Mouse (Mus musculus) stomach, postnatal 0 days (tissue): ENCODE data around the gene Cpne4. TPM values are rescaled to one million over a fixed set of nuclear protein-coding genes. Genes with fewer than 3 reads are reported as not detected.

Experiments used
- ATAC-seq: fragments of 200-750 bp; cut with Nextera tagmentation; 2 replicates; pipeline ENCODE4 v1.8.0; 2017; ENCODE audit not compliant: low FRiP score, low TSS enrichment
- DNase-seq: peaks from one replicate; pipeline ENCODE4 v3.0.0-alpha.2; 2016; ENCODE audit warnings: low spot score
- H3K27ac ChIP-seq: fragments of 300-500 bp; sonication (generic); replicated peaks from 2 replicates; pipeline ENCODE4 v1.5.1; 2014; ENCODE audit warnings: mild to moderate bottlenecking, control low read depth
- H3K27me3 ChIP-seq: fragments of 300-500 bp; sonication (generic); 2 replicates; pipeline ENCODE4 v1.6.1; 2014; ENCODE audit warnings: low read length; ENCODE audit not compliant: control insufficient read depth, insufficient read depth
- H3K36me3 ChIP-seq: fragments of 300-500 bp; sonication (generic); 2 replicates; pipeline ENCODE4 v1.6.1; 2014; ENCODE audit warnings: low read length, mixed read lengths; ENCODE audit not compliant: control insufficient read depth, insufficient read depth
- H3K4me1 ChIP-seq: fragments of 300-500 bp; sonication (generic); replicated peaks from 2 replicates; pipeline ENCODE4 v1.6.1; 2014; ENCODE audit warnings: antibody characterized with exemption; ENCODE audit not compliant: control insufficient read depth, insufficient read depth
- H3K4me2 ChIP-seq: fragments of 300-500 bp; sonication (generic); replicated peaks from 2 replicates; pipeline ENCODE4 v1.6.1; 2014; ENCODE audit warnings: low read depth, mild to moderate bottlenecking, control low read depth, moderate library complexity
- H3K4me3 ChIP-seq: fragments of 300-500 bp; sonication (generic); 2 replicates; pipeline ENCODE4 v1.5.1; 2014; ENCODE audit warnings: low read depth, low read length, control low read depth
- H3K9ac ChIP-seq: fragments of 300-500 bp; sonication (generic); 2 replicates; pipeline ENCODE4 v1.6.1; 2014; ENCODE audit warnings: mild to moderate bottlenecking, low read length, control low read depth, mixed read lengths
- H3K9me3 ChIP-seq: fragments of 300-500 bp; sonication (generic); 2 replicates; pipeline ENCODE4 v1.6.1; 2016; ENCODE audit warnings: low read length; ENCODE audit not compliant: control insufficient read depth
- CTCF ChIP-seq: IDR thresholded peaks from 2 replicates; pipeline ENCODE4 v1.5.1; 2016; ENCODE audit warnings: antibody characterized with exemption, low read depth, mild to moderate bottlenecking, moderate library complexity
- EP300 ChIP-seq: optimal IDR thresholded peaks from 2 replicates; pipeline ENCODE3; 2016; ENCODE audit warnings: antibody characterized with exemption
- WGBS: fragments of 180-500 bp; shearing (Covaris S2); extraction: QIAGEN DNeasy Blood & Tissue Kit; methylation state at CpG from one replicate; pipeline ENCODE4 v1.1.7; 2014; 5-methylcytosine and 5-hydroxymethylcytosine counted together
- polyA plus RNA-seq: library from polyadenylated mRNA; unstranded; fragments of >200 nt; fragmentation: Nextera tagmentation; extraction: Ambion mirVana; gene quantifications from 2 replicates; pipeline ENCODE4 v1.2.1, GENCODE M21; 2015

Gene Cpne4
- polyA plus RNA-seq, 1 experiment from 2014 or later = 0.28 TPM

GRCm38 (mm10) chr9:104828646-104829045 is 281.6 kb downstream of the Cpne4 start:
- H3K9me3 ChIP-seq = no peaks in the 10 kb centered on the region
- no peaks in the 10 kb centered on the region for H3K36me3 ChIP-seq
- 50% methylated on average over 3 of the region's 3 CpGs for whole genome bisulfite sequencing
- no peak overlapping the region for H3K9ac ChIP-seq
- no peak overlapping the region for H3K4me3 ChIP-seq
- no peaks in the 10 kb centered on the region for H3K4me1 ChIP-seq
- ATAC-seq = no peak
- no peaks in the 10 kb centered on the region for H3K27me3 ChIP-seq
- H3K4me2 ChIP-seq = no peak overlapping the region
- no peak overlapping the region for H3K27ac ChIP-seq
- no peak for TF ChIP-seq CTCF
- no peak for TF ChIP-seq EP300
- DNase-seq = no peak

GRCm38 (mm10) chr9:104832934-104833539 is 286.0 kb downstream of the Cpne4 start:
- no peak overlapping the region for H3K27ac ChIP-seq
- TF ChIP-seq CTCF (no peak), EP300 (no peak)
- H3K4me2 ChIP-seq = no peak overlapping the region
- no peaks in the 10 kb centered on the region for H3K4me1 ChIP-seq
- no peaks in the 10 kb centered on the region for H3K9me3 ChIP-seq
- DNase-seq (no peak), ATAC-seq (no peak)
- 88% methylated on average over 5 of the region's 5 CpGs for WGBS
- H3K27me3 ChIP-seq = no peaks in the 10 kb centered on the region
- no peak overlapping the region for H3K4me3 ChIP-seq
- H3K36me3 ChIP-seq = no peaks in the 10 kb centered on the region
- H3K9ac ChIP-seq = no peak overlapping the region

GRCm38 (mm10) chr9:104837931-104838330 is 290.8 kb downstream of the Cpne4 start:
- Histone ChIP-seq H3K36me3 (no peaks in the 10 kb centered on the region), H3K27ac (no peak overlapping the region), H3K4me1 (no peaks in the 10 kb centered on the region), H3K9me3 (no peaks in the 10 kb centered on the region), H3K4me2 (no peak overlapping the region), H3K27me3 (no peaks in the 10 kb centered on the region), H3K9ac (no peak overlapping the region), H3K4me3 (no peak overlapping the region)
- TF ChIP-seq CTCF (no peak), EP300 (no peak)
- WGBS = 62% methylated on average over 1 of the region's 1 CpGs
- ATAC-seq (no peak), DNase-seq (no peak)

- H3K4me2 ChIP-seq = no peak overlapping the region
- H3K36me3 ChIP-seq = no peaks in the 10 kb centered on the region
- H3K27me3 ChIP-seq = no peaks in the 10 kb centered on the region
- ATAC-seq (no peak), DNase-seq (no peak)
- no peak for TF ChIP-seq EP300
- TF ChIP-seq CTCF = no peak
- no peaks in the 10 kb centered on the region for H3K9me3 ChIP-seq
- no peaks in the 10 kb centered on the region for H3K4me1 ChIP-seq
- no peak overlapping the region for H3K9ac ChIP-seq
- H3K4me3 ChIP-seq = no peak overlapping the region
- WGBS = 77% methylated on average over 1 of the region's 1 CpGs
- H3K27ac ChIP-seq = no peak overlapping the region
Measured at GRCm38 (mm10) chr9:104841278-104841677, 294.2 kb downstream of the Cpne4 start.

GRCm38 (mm10) chr9:104845226-104845930 is 298.3 kb downstream of the Cpne4 start:
- 46% methylated on average over 2 of the region's 2 CpGs for WGBS
- H3K4me3 ChIP-seq = no peak overlapping the region
- no peaks in the 10 kb centered on the region for H3K36me3 ChIP-seq
- H3K9ac ChIP-seq = no peak overlapping the region
- DNase-seq (no peak), ATAC-seq (no peak)
- H3K9me3 ChIP-seq = no peaks in the 10 kb centered on the region
- H3K27ac ChIP-seq = no peak overlapping the region
- H3K4me2 ChIP-seq = no peak overlapping the region
- no peaks in the 10 kb centered on the region for H3K4me1 ChIP-seq
- TF ChIP-seq CTCF (no peak), EP300 (no peak)
- no peaks in the 10 kb centered on the region for H3K27me3 ChIP-seq

GRCm38 (mm10) chr9:104853701-104854100 is 306.6 kb downstream of the Cpne4 start:
- DNase-seq (no peak), ATAC-seq (no peak)
- no peak overlapping the region for H3K4me2 ChIP-seq
- no peak overlapping the region for H3K4me3 ChIP-seq
- H3K36me3 ChIP-seq = no peaks in the 10 kb centered on the region
- H3K4me1 ChIP-seq = no peaks in the 10 kb centered on the region
- TF ChIP-seq CTCF (no peak), EP300 (no peak)
- H3K27ac ChIP-seq = no peak overlapping the region
- H3K9me3 ChIP-seq = no peaks in the 10 kb centered on the region
- no peaks in the 10 kb centered on the region for H3K27me3 ChIP-seq
- 68% methylated on average over 3 of the region's 3 CpGs for WGBS
- H3K9ac ChIP-seq = no peak overlapping the region
